Mouse (Mus musculus) monocyte, adult 5-6 weeks (primary cell): Measurements from ENCODE around the gene Nr1h2. TPM values are rescaled to one million over a fixed set of nuclear protein-coding genes. Genes with fewer than 3 reads are reported as not detected.
A peak's percentile ranks its signal among the peaks of the same experiment; 100 is the strongest.

Experiments used
- ATAC-seq: fragments of 153-309, 156-312 bp; replicated peaks from 2 replicates; pipeline ENCODE4 v1.8.0; 2017; ENCODE audit warnings: mild to moderate bottlenecking; ENCODE audit not compliant: low TSS enrichment, insufficient number of reproducible peaks, severe bottlenecking, poor library complexity, low FRiP score
- total RNA-seq: library from RNA; stranded (forward); fragments of 200-1000, 200-491, 200-594 nt; gene quantifications from 3 replicates; pipeline ENCODE4 v1.2.3, GENCODE M21; 2017

Gene Nr1h2
- 140 to 243 TPM (median 153 TPM) in 3 replicates for total RNA-seq

- peak; percentile 90 for ATAC-seq
Observed at GRCm38 (mm10) chr7:44553826-44554225, at the start of gene Nr1h2. Nr1h2 (minus strand) TSS chr7:44553951.

GRCm38 (mm10) chr7:44603186-44603855, 49.6 kb upstream of the Nr1h2 start:
- no peak for ATAC-seq

- no peak for ATAC-seq
Observed at GRCm38 (mm10) chr7:44602443-44602842, 48.7 kb upstream of the Nr1h2 start.

- no peak for ATAC-seq
Observed at GRCm38 (mm10) chr7:44601646-44602045, 47.9 kb upstream of the Nr1h2 start.

GRCm38 (mm10) chr7:44600691-44601262, 47.0 kb upstream of the Nr1h2 start:
- no peak for ATAC-seq

- no peak for ATAC-seq
Observed at GRCm38 (mm10) chr7:44598336-44598735, 44.6 kb upstream of the Nr1h2 start.

GRCm38 (mm10) chr7:44597666-44598065, 43.9 kb upstream of the Nr1h2 start:
- no peak for ATAC-seq

- no peak for ATAC-seq
Observed at GRCm38 (mm10) chr7:44596996-44597538, 43.3 kb upstream of the Nr1h2 start.

- no peak for ATAC-seq
Observed at GRCm38 (mm10) chr7:44596051-44596450, 42.3 kb upstream of the Nr1h2 start.

- no peak for ATAC-seq
Observed at GRCm38 (mm10) chr7:44595131-44595561, 41.4 kb upstream of the Nr1h2 start.

- ATAC-seq, result no peak
Observed at GRCm38 (mm10) chr7:44594291-44594690, 40.5 kb upstream of the Nr1h2 start.

GRCm38 (mm10) chr7:44593775-44594174, 40.0 kb upstream of the Nr1h2 start:
- no peak for ATAC-seq

- no peak for ATAC-seq
Observed at GRCm38 (mm10) chr7:44593051-44593450, 39.3 kb upstream of the Nr1h2 start.

GRCm38 (mm10) chr7:44591348-44592116, 37.8 kb upstream of the Nr1h2 start:
- ATAC-seq, result no peak

- peak; percentile 89 for ATAC-seq
Observed at GRCm38 (mm10) chr7:44590402-44591347, 36.9 kb upstream of the Nr1h2 start, which contains the start of gene Kcnc3. Kcnc3 (plus strand) TSS chr7:44590664.

GRCm38 (mm10) chr7:44589946-44590345, 36.2 kb upstream of the Nr1h2 start:
- ATAC-seq, result no peak

- no peak for ATAC-seq
Observed at GRCm38 (mm10) chr7:44589149-44589548, 35.4 kb upstream of the Nr1h2 start.

GRCm38 (mm10) chr7:44588338-44588737, 34.6 kb upstream of the Nr1h2 start:
- ATAC-seq, result no peak
